In the genomic region with DNA sequence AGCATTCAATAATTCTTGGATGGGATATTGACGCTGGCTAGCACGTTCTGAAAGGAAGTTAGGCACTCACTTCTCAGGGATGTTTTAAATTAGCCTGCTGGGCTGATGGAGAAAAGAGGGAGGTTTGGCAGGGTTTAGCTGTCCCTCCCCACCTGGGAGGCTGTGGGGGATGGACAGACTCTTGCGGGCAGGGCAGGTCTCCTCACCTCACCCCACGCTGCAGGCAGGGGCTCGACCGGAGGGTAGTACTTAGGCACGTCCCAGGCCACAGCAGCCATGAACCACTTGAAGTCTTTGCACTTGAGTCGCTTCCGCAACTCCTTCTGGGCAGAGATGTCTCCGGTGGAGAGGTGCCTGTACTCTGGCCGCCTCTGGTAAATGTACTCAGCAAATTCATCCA, we compare ENCODE assay signal across 11 mouse cellular contexts.
A peak's percentile ranks its signal among the peaks of the same experiment; 100 is the strongest.
DNase-seq lines count a peak whose midpoint lies in the region; ATAC-seq and TF ChIP-seq lines count a peak whose summit lies in the region.
"Had no signal": no experiment of that assay in that cellular context is flagged by ENCODE, and none has a peak within 500 bp of the region (broad histone marks: within the 10 kb centered on the region; RNA-seq: fewer than 3 reads in every experiment).

No protein-coding gene starts in this region.

- ATAC-seq in heart, embryonic 15.5 days (replicated peaks; ENCODE audit: insufficient number of reproducible peaks, insufficient read depth, low FRiP score, low read depth), result no peak
- no peak for ATAC-seq in limb, embryonic 14.5 days (ENCODE audit: low FRiP score, low read depth)
- ATAC-seq: inflammation-experienced regulatory T-cells, adult 6 months had no signal

- peak overlapping the region; percentile 35 for H3K4me2 ChIP-seq in heart, embryonic 15.5 days
- peak overlapping the region; percentile 25; the same call in 1 of the 2 replicates for H3K4me2 ChIP-seq in limb, embryonic 14.5 days (replicated peaks; ENCODE audit: low read depth, low read length, severe bottlenecking)

- no peak for TF ChIP-seq CTCF in brain, embryonic 14.5 days (IDR thresholded peaks at IDR 0.05; ENCODE audit: borderline replicate concordance, extremely low read depth, insufficient read depth, insufficient read length)
- TF ChIP-seq CTCF in cortical plate, adult 2 months (IDR thresholded peaks at IDR 0.05; ENCODE audit: extremely low read depth, insufficient read depth, low read length), result no peak

- WGBS in heart, embryonic 15.5 days, result 41% methylated on average over 11 of the region's 11 CpGs
- WGBS in limb, embryonic 14.5 days, result 42% methylated on average over 11 of the region's 11 CpGs

- no peaks in the 10 kb centered on the region for H3K27me3 ChIP-seq in heart, embryonic 15.5 days
- no peaks in the 10 kb centered on the region for H3K27me3 ChIP-seq in limb, embryonic 14.5 days (ENCODE audit: control insufficient read depth, insufficient read depth, low read length)

- no peaks in the 10 kb centered on the region for H3K9me3 ChIP-seq in heart, embryonic 15.5 days (replicated peaks)
- no peaks in the 10 kb centered on the region for H3K9me3 ChIP-seq in limb, embryonic 14.5 days (ENCODE audit: control insufficient read depth, low read length)

- H3K4me1 ChIP-seq in heart, embryonic 15.5 days (replicated peaks), result no peaks in the 10 kb centered on the region
- peaks cover 4% of the 10 kb centered on the region for H3K4me1 ChIP-seq in cortical plate, adult 2 months (ENCODE audit: control insufficient read depth, insufficient read depth, low read length)
- H3K4me1 ChIP-seq in limb, embryonic 14.5 days (ENCODE audit: control insufficient read depth, insufficient read depth, low read length), result peaks cover 6% of the 10 kb centered on the region

- DNase-seq in heart, adult 8-10 months (ENCODE audit: low spot score), result no peak
- peak; percentile 30 for DNase-seq in brain, embryonic 14.5 days (ENCODE audit: low read depth)
- DNase-seq in limb, embryonic 14.5 days (ENCODE audit: low spot score), result no peak
- no peak for DNase-seq in right cerebral cortex, postnatal 25 days
- DNase-seq in B cell, adult 2 months, result no peak
- no peak for DNase-seq in right cerebral cortex, adult 2 months (ENCODE audit: low spot score in 2 of 2)
- DNase-seq: lung, adult 2 months had no signal

- no peaks in the 10 kb centered on the region for H3K36me3 ChIP-seq in heart, embryonic 15.5 days
- no peaks in the 10 kb centered on the region for H3K36me3 ChIP-seq in limb, embryonic 14.5 days (ENCODE audit: control insufficient read depth, insufficient read depth, low read length)

- no peak overlapping the region for H3K27ac ChIP-seq in heart, embryonic 15.5 days
- H3K27ac ChIP-seq in cortical plate, adult 2 months (ENCODE audit: insufficient read depth, low read length), result no peak overlapping the region
- H3K27ac ChIP-seq in limb, embryonic 14.5 days (replicated peaks; ENCODE audit: low read depth, low read length), result no peak overlapping the region
- H3K27ac ChIP-seq: stomach, postnatal 0 days had no signal

- no peak overlapping the region for H3K4me3 ChIP-seq in heart, embryonic 15.5 days
- H3K4me3 ChIP-seq in cortical plate, adult 2 months (ENCODE audit: insufficient read depth, low read length), result peak overlapping the region; percentile 10; the same call in 1 of the 2 replicates
- no peak overlapping the region for H3K4me3 ChIP-seq in limb, embryonic 14.5 days (replicated peaks; ENCODE audit: low read length)

- H3K9ac ChIP-seq in heart, embryonic 15.5 days, result no peak overlapping the region
- no peak overlapping the region for H3K9ac ChIP-seq in limb, embryonic 14.5 days (ENCODE audit: low read depth, low read length, severe bottlenecking)

- TF ChIP-seq POLR2A in brain, embryonic 14.5 days (IDR thresholded peaks at IDR 0.05; ENCODE audit: borderline replicate concordance, extremely low read depth, insufficient read depth, insufficient read length, poor library complexity, severe bottlenecking), result no peak
- TF ChIP-seq POLR2A in cortical plate, adult 2 months (IDR thresholded peaks at IDR 0.05; ENCODE audit: extremely low read depth, insufficient read depth, low read length), result no peak
- no peak for TF ChIP-seq POLR2A in limb, embryonic 14.5 days (IDR thresholded peaks at IDR 0.05; ENCODE audit: borderline replicate concordance, extremely low read depth, insufficient read depth, insufficient read length)
